Mouse (Mus musculus) right cerebral cortex, postnatal 4 days (tissue): ENCODE measurements at regions not wholly inside any gene's neighbourhood (a gene's known extent, or its start where the extent isn't known, plus 50 kb on each side); places are given as distances from the start of the nearest gene placed in this dataset.

Source experiments
- DNase-seq: peaks from one replicate; pipeline ENCODE4 v3.0.0-alpha.2; 2022

DNA sequence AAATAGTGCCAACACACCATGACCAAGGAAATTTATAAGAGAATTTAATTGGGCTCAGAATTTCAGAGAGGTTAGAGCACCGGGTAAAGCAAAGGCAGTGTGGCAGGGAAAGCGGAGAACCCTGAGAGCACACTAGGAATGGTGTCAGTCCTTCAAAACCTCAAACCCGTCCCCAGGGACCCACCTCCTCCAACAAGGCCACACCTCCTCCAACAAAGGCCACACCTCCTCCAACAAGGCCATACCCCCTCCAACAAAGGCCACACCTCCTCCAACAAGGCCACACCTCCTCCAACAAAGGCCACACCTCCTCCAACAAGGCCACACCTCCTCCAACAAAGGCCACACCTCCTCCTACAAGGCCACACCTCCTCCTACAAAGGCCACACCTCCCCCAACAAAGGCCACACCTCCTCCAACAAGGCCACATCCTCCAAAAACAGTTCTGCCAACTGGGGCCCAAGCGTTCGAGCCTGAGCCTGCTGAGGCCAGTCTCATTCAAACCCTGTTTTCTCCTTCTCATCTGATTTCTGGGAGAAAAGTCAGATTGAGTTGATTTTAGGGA, 109.8 kb upstream of the Zfp217 start:
- no peak for DNase-seq

DNA sequence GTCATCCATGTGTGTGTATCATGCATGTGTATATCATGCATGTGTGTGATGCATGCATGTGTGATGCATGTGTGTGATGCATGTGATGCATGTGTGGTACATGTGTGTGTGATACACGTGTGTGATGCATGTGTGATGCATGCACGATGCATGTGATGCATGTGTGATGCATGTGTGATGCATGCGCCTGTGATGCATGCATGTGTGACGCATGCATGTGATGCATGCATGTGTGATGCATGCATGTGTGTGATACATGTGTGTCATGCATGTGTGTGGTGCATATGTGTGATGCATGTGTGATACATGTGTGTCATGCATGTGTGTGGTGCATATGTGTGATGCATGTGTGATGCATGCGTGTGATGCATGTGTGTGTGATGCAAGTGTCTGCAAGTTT, 108.1 kb upstream of the Zfp217 start:
- no peak for DNase-seq

DNA sequence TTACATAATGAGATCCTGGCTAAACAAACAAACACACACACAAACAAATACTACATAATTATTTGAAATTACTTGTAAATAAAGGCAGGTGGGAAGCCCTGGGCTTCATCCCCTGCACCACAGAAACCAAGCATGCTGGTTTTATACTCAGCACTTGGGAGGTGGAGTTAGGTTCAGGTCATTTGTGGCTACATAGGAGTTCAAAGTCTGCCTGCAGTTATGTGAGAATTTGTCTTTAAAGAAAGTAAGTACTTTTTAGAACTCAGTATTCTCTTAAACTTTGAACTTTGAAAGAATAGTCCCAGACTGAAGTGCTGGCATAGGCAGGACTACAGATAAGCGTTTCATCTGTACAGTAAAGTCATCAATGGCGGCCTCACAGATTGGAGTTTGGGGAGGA, 107.6 kb upstream of the Zfp217 start:
- no peak for DNase-seq

DNA sequence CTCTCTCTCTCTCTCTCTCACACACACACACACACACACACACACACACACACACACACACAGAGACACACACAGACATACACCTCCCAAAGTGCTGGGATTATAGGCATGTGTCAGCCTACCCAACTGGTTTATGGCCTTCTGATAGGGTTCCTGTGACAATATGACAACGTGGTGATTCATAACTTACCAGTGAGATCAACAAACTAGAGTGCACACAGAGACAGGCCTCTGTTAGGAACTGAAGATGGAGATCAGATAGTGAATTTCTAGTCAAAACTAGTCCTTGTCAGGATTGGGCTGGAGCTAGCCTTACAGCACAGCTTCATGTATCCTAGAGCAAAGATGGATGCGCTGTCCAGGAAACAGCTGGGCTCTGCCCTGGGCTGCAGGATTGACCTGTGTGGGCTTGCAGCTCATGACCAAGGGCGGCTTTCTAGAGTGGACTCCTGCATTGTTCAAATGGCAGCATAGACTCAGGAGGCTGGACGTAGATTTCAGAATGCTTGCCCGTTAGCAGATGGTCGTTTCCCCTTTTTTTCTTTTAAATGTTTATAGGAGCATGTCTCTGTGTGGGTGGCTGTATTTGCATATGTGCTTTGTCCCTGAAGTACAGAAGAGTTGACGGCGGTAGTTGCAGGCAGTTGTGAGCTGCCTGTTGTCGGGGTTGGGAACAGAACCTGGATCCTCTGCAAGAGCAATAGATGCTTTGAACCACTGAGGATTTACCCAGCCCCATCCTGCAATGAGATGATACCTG, 106.0 kb upstream of the Zfp217 start:
- no peak for DNase-seq

DNA sequence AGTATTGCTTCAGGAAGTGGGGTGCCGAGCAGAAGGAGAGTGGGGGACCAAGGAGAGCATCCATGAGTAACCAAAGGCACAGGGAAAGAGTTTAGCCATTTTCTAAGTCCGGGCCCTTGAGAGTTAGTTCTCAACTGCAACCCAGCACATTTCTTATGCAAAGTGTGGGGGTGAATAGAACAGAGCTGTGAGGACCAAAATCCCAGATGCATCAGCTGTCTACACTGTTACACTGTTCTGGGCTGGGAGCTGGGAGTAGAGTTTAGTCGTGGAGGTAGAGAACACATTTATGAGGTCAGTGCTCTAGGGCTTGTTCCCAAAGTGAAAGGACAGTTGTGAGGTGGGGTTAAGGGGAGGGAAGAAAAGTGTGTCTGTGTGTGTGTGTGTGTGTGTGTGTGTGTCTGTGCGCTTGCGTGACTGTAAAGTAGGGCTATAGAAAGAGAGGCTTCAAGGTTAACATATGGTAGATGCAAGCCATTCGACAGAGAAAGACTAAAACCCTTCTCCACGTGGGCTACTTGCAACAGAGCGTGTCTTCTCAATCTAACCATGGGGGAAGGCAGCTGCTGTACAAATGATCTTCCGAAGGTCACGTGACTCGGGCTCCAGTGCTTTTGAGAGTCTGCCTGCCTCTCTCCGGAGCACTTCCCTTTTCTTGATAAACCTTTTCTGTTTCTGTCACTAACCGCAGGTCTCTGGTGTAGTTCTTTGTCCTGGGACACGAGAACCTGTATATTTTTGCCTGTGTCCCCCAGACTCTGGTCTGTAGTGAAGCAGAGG, 104.5 kb upstream of the Zfp217 start:
- DNase-seq: no peak

DNA sequence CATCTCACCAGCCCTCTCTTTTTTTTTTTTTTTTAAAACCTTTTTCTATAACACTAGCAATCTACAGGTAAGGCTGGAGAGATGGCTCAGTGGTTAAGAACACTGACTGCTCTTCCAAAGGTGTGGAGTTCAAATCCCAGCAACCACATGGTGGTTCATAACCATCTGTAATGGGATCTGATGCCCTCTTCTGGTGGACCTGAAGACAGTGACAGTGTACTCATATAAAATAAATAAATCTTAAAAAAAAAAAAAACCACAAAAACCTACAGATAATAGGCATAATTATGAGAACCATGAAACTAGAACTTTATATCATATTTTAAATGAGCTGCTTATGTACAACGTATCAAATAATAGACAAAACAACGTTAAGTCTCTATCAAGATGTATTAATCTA, 102.8 kb upstream of the Zfp217 start:
- DNase-seq: no peak

DNA sequence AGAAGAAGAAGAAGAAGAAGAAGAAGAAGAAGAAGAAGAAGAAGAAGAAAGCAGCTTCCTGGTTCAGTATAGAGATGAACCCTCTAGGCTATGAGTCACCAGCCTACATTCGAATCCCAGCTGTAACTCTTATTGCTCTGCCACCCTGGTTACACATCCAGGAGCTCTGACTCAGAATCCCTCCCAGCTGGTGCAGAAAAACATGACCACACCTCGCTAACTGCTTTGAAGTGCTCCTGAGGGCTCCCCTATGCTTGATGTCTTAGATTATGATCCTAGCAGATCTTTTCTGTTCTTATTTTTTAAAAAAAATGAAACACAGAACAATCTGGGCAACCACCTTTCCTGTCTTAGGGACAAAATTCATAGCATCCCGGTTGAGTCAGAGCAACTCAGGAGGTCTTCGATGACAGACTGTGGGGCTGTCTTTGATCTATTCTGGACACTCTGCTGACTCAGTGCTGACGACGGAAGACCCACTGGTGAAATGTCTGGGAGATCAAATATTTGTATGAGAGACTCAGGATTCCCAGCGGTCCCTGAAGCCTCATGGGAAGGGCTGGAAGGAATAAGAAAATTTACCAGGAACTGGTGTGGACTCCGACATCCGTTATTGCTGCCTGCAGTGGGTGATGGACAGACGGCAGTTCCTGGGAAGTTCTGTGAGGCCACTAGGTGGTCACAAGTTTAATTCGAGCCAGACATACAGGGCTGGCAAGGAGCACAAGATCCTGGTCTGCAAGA, 100.0 kb upstream of the Zfp217 start:
- DNase-seq: no peak

DNA sequence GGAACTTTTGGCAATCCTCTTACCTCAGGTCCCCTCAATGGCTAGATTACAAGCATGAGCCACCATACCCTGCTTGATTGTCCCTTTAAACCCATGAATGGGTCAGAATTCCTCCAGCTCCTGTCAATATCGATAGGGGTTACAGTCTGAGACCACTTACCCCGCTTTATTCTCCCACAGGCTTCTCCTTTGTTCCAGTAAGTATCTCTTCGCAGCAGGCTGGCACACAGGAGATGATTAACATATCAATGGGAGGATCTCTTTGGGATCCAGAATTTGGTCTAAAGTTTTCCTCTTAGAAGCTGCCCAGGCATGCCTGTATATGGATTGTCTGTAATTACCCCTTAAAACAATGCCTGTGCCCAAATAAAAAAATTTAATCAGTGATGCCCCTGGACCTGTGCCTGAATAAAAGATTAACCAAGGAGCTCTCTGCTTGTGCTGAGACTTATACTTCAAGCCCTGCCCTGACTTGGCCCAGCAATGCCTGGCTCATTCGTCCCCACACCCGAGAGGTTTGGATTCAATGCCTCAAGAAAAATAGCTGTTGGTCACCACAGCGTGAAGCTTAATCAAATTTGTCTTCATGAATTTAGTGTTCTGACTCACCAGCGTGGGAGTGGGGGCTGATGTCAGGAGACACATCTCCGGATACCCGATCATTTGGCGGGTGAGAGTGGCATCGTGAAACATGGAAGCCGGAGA, 97.9 kb upstream of the Zfp217 start:
- no peak for DNase-seq

DNA sequence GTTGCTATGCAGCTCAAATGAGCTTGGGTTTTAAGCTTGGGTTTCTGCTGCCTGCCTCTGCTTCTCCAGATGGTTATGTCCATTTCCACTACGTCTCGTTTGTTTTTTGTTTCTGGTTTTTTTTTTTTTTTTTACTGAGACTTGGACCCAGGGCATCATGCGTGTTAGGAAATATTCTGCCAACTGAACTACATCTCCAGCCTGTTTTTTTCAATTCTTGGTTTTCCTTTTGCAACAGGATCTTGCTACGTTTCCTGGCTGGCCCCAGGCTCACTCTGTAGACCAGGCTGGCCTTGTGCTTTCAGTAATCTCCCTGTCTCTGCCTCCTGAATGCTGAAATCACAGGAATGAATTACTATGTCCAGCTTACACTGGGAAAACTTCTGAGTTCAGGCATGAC, 96.2 kb upstream of the Zfp217 start:
- no peak for DNase-seq

DNA sequence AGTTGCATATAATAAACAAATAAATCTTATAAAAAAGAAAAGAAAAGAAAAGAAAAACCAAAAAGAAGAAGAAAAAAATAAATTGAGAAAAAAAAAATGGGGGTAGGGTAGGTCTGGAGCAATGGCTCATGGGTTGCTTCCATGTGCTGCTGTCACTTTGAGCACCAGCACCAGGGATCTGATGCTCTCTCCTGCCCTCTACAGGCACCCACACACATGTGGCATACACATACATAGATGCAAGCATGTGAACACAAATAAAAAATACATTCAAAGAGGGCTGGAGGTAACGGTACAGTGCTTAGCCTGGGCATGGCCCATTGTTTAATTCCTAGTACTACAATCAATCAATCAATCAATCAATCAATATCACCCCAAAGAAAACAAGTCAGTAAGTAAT, 90.1 kb upstream of the Zfp217 start:
- no peak for DNase-seq

DNA sequence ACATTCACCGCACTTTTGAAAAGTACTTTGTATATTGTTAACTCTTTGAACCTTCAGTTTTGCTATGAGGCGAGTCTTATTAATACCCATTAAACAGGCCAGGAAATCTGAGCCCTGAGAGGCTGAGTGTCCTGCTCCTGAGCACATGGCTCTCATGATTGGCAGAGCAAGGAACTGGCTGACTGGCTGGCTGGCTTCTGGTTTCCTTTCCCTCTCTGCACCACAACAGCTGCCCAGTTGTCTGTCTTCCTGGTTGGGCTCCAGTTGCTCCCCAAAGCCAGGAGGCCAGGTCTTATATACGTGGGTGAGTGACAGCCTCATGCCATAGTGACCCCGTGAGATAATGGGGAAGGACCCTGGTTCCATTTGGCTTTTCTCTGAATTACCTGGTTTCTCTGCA, 85.5 kb upstream of the Zfp217 start:
- DNase-seq: no peak

DNA sequence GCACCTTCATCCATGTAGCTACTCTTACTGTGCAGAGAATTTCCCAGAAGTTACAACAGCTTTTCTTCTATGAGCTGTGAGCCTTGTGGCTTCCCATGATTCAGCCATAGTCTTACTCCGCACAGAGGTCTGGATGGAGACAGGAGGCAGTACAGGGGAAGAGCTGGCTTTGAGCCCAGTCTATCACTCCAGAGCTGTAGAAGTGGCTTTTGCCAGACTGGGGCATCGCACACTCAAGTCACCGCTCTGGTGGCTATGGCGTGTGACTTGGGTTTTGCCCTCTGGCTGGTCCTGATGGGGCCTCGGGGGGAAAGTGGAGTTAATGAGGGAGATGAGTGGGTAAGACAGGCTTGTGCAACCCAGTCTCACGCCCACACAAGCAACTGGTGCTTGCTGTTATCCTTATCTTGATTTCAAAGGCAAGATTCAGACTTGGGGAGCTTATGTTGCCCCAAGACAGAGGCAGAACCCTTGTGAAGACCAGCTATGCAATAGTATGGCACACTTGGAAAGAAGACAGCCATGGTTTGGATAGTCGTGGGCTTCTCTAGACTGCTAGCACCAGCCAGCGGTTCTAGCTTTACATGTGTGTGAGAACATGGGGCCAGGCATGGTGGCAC, 81.7 kb upstream of the Zfp217 start:
- no peak for DNase-seq

DNA sequence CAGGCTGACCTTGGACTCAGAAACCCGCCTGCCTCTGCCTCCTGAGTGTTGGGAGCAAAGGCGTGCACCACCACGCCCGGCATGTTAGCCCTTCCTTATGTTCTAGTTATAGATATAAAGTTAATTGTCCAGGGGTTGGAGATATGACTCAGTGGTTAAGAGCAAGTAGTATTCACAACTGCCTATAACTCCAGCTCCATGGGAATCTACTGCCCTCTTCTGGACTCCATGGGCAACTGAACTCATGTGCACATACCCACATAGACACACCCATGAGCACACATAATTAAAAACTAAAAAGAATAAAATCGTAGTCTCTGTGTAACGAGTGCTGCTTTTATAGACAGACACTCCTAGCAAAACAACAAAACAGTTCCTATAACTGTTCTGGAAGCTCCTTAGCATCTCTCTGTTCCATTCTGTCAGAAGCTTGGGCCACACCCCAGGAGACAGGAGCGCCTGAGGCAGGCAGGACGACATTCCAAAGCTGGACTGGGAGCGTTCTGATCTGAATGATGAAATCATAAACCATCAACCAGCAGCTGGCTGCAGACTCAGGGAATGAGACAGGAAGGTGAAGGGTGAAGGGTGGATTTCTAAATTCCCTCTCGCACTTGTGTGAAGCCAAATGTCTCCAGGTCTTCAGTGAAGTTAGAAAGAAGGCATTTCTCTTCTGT, 80.6 kb upstream of the Zfp217 start:
- DNase-seq: no peak

DNA sequence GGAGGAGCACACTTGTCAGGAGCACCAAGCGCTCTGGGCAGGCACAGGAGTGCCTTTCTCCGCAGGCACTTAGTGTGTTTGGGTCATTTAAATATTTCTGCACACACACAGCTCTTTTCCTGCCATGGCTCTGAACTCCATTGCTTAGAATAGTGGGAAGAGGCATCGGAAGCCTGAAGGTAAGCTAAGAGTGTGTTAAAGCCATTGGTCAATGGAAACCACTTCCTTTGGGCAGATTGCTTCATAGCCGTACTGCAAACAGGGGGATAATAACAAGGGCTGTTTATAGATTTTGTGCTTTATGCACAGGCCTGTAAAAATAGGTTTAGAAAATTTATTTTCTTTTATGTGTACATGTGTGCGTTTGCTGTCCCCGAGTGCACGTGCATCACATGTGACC, 76.0 kb upstream of the Zfp217 start:
- DNase-seq: no peak

DNA sequence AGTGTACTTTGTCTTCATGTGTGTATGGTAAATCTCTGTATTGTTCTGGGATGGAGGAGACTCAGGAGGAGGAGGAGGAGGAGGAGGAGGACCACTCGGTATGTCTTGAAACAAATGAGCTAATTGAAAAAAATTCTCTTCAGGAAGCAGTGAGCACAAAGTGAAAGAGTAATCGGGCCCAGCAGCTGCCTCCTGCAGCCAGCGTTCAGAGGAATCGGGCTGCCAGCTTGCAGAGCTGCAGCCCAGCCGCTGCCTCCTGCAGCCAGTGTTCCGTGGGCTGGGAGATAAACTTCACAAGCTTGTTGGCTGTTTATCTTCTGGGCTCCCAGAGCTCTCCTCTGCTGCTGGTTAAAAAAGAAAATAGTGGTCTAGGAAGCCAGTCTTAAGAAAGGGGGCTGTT, 74.9 kb upstream of the Zfp217 start:
- DNase-seq: no peak

DNA sequence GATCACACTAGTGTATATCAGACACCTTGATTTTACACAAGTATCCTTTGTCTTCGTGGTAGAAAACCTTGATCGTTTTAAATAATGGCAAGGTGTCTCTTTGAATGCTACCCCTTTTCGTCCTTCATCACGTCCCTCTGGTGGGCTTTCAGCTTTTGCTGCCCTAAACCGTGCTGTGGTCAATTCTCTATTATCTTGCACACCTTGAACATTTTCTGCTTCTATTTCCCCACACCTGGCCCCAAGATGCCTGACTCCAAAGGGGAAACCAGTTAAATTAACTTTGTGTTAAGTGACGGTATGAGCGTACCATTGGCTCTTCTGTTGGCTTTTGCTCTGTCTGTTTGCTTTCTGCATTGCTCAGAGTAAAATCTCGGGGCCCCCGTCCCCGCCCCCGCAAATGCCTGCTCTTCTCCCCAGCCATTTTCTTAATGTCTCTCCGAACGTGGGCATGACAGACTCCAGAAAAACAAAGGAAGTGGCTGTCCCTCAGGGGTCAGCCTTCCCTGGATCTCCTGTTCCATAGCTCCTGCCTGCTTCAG, 74.2 kb upstream of the Zfp217 start:
- no peak for DNase-seq

DNA sequence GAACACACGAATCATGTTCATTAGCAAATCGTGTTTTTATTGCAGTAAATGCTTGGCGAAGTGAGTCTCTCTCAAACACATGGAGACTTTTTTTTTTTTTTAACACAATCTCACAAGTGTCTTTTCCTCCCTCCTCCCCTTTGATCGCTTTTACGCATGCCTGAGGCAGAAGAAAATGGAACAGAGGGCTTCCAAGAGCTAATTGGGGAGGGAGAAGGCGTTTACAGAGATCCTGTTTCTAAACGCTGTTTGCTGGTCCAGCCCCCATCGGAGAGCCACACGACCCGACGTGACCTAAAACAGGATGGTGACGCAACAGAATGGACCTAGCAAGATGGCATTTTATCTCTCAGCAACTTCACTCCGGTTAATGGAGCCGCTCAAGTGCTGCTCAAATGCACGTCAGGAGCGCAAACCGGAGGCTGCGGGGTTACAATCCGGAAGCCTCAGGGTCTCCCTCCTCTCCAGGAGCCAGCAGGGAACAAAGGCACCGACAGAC, 73.0 kb upstream of the Zfp217 start:
- peak; percentile 30 for DNase-seq

DNA sequence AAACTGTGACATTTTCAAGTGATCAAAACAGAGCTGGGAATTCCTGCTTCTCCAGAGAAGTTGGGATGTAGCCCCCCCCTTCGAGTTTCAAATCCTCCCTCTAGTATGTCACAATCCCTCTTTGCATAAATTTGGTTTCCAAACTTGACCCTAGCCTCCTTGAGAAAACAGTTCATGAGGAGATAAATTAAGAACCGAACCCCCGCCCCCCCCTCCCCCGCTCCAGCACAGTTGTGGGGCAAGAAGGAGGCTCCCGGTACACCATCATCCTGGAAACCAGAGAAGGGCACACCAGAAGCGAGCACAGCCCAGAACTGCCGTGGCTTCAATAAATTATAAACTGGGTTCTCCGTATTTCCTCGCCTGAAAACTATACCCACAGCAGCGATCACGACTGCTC, 72.5 kb upstream of the Zfp217 start:
- DNase-seq: no peak

DNA sequence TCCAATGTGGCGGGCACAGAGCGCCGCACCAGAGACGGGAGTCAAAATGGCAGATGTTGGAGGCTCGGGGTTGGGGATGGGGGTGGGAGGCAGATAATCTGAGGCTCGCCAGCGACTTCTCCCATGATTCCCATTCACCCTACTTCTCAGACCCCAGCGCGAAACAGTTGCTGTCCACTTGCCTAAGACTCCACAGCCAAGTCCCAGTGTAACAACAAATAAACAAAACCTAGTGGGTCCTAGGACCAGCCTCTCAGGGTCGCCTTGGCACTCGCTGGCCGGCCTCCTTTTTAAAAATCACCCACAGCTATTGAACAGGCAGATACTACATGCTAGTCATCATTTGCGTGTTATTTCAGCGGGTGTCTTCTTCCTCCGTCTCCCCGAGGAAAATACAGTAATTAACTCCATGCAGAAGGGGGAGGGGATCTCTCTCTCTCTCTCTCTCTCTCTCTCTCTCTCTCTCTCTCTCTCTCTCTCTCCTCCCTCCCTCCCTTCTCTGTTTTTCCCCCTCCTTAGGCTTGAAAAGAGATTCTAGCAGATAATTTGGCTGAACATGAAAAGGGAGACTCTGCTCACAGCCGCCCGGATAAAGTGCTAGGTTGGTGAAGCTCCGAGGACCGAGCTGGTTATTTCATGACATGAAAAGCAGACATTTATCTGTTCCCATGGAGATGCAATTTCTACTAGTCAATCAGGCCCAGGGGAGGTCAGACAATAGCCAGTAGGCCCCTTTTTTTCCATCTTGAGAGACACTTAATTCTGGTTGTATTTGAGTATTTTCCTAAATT, 71.9 kb upstream of the Zfp217 start:
- no peak for DNase-seq

DNA sequence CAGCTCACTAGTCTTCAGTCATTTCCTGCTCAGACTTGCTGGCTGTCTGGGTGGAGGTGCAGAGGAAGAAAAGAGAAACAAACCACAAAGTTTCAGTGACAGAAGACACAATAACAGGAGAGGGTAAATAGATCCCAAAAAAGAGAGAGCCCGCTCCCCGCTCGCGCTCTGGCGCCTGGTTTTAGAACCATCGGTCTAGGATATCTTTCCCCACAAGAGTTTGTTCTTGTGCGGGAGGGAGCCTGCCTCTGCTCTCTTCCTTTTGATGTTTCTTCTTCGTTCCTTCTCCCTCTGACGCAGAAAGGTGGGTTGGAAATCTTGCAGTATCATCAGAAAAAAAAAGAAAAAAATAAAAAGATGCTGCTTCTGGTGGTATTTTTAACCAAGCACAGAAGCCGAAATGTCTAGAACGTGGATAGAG, 71.3 kb upstream of the Zfp217 start:
- no peak for DNase-seq
